Mouse (Mus musculus) left cerebral cortex, postnatal 25 days (tissue): ENCODE data around the gene Osbpl6. TPM values are rescaled to one million over a fixed set of nuclear protein-coding genes. Genes with fewer than 3 reads are reported as not detected.

ENCODE experiments used
- DNase-seq, 2 experiments: peaks; one replicate each; pipeline ENCODE4 v3.0.0; 2022; ENCODE audit warnings: low spot score in 2 of 2, mixed read lengths in 1 of 2
- intact Hi-C: fragments of 180-260 bp; cut with DNase I; formaldehyde crosslinking; loops from one replicate; pipeline ENCODE4 v1.15.1; 2025
- total RNA-seq, 2 experiments: library from RNA; stranded (reverse); gene quantifications; 2 replicates each; pipeline ENCODE4 v1.2.3; 2021

Gene Osbpl6
- total RNA-seq, 2 experiments from 2014 or later = 49.0 to 54.3 TPM

DNA sequence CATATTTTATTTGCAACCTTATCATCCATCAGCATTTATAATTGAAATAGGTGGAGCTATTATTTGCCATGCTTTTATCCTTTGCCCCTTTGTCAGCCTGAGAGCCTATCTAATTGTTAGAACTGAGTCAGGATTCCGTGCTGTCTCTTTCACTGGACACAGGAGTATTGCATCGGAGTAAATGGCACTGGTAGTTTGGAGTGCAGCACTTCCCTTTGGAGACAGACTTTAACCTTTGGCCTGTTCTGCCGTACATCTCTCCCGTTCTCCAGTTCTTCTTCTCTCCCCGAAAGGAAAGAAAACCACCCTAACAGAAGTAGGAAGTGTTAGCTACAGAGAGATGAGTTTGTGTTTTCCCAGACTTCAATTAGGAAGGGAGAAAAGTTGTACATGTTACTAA, 136.6 kb downstream of the Osbpl6 start:
- no peak for DNase-seq
- intact Hi-C loops = no loop called here

DNA sequence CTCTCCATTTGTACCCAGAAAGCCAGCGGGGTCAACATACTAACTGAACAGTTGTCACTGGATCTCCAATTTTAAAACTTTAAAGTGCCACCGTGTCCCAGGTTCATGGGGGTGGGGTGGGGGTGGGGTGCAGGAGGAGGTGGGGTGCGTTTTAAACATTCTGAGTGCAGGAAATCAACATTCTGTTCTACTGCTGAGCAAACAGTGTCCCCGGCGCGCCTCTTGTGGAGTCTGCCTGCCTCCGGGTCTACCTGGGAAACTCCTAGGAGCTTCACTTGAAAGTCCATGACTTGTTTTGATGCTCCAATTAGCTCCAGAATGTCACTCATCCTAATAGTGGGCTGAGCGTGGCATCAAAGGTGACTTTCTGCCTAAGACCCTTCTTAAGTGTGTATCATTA, 139.2 kb downstream of the Osbpl6 start:
- no peak for DNase-seq
- intact Hi-C loops = no loop called here

DNA sequence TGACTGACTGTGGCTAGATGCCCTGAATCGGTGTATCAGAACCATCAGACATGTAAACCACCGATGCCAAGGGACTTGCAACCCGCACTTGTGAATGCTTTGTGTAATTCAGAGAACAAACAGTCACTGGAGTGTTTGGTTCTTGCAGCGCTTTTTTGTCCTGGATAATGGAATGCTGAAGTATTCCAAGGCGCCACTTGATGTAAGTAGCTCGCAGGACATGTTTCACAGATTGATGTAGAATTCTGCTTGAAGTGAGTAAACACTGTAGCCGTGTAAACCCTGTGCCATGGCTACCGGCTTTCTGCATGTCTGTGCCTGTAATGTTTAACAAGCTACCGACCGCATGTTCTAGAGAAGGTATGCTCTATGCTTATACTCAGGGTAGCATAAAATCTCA, 141.9 kb downstream of the Osbpl6 start:
- no peak for DNase-seq
- intact Hi-C loops = no loop called here

DNA sequence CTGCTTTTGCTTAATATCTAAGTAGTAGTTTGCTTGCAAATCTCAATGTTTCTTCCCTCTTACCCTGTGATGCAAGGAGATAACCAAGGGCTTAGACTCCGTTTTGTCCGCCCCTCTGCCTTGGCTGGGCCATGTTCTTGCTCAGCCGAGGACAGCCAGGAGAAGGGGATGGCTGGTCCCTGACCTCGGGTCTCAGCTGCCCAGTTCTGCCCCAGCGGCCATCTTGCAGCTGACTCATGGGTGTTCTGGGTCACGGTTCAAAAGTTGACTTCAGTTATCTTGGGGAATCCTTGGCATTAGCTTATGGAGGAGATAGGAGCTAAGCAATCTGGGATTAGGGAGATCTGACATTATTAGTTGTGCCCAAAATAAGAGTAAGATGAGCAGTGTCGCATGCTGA, 142.5 kb downstream of the Osbpl6 start:
- no peak for DNase-seq
- intact Hi-C loops = no loop called here

DNA sequence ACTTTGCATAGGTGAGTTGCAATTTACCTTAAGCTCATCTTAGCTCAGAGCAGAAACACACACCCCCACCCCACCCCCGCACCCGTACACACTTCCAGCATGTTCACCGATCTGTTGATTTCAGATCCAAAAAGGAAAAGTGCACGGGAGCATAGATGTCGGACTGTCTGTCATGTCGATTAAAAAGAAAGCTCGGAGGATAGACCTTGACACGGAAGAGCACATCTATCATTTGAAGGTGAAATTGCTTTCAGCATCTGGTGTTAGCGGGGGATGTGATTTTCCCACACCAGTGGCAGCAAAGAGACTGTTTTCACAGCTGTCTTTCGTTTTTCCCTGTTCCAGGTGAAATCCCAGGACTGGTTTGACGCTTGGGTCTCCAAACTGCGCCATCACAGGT, 143.0 kb downstream of the Osbpl6 start:
- intact Hi-C loops = no loop called here

DNA sequence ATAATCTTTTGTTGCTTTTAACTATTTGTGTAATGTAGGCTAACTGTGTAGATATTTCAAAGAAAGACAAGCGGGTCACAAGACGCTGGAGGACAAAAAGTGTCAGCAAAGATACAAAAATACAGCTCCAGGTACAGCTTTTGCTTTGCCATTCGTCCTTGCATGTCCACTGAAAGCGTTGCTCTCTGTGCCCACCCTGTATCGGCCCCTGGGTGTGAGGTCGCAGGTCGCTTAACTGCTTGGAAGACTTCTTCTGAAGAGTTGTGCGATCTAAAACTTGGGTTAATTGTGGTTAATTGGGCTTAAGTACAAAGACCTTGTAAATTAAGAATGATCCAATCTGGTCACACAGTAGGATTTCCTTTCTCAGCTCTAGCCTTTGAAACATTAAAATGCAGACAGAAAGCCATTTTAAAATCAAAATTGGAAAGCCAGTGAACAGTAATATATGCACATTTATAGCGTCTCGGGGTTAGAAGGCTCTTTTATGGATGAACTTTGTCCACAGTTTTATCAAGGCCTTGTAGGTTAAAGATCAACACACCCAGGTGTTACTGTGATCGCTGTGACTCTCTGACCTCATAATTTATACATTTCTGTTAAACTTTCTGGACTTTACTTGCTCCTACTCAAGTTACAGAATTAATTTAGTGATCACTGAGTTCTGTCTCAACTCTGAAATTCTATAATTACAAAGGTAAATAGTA, 149.7 kb downstream of the Osbpl6 start:
- intact Hi-C loops = no loop called here
- DNase-seq = no peak

More for the DNA sequence above, 143.0 kb downstream of the Osbpl6 start:
- DNase-seq = no peak

DNA sequence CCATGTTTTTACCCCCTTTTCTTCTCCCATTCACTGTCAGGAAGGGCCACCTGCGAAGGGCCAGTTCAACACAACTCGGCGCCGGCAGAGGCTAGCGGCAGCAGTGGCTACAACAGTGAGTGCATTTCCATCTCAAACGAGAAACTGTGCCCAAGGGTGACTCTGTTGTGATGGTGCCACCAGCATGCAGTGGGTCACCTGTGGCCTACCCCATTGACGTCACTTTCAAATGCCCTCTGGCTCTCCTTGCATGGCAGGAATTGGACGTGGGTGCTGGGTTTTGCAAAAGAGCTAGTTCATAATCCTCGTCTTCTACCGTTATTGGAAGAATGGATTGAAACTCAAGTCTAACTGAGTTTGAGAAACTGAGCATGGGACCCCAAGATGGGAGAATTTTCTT, 153.8 kb downstream of the Osbpl6 start:
- intact Hi-C loops = no loop called here
- no peak for DNase-seq

DNA sequence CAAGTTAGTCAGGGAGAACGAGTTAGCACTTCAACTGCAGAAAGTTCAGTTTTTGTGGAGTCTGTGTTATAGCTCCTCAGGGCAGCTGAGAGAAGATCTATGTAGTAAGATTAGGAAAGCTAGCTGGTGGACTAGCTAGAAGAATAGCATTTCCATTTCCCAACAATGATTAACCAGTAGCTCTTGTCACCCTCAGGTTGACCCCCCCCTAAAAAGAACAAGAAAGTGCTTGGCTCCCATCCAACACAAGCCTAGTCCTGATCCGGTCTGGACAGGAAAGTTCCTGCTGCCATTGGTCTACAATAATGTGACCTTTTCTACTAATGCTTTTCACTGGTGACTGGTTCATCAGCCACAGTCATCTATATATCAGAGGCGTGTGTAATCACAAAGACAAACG, 157.6 kb downstream of the Osbpl6 start:
- no peak for DNase-seq
- intact Hi-C loops = no loop called here

DNA sequence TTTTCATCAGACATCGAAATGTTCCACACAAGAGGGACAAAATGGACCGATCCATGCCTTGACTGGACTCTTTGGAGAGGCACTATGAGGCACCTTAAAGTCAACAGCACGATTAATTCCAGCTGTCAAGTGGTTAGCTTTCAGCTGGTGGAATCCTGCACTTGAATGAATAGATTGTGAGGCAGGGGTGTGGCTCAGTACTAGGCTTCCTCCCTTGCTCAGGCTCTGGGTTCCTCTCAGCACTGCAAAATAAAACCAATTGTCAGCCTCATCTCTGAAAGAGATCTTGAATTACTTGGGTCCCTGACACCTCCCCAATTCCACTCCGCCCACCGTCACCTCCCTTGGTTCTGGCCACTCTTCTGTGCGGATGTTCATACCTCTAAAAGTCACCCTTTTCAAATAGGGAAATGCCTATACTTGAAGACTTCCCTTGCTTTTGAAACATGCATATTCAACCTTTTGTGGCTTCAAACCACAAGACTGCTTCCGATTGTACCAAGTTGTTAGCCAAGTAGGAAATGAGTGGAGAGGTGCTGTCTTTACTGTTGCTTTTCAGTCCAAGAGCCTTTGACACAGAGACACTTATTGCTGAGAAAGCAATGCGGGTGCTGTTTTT, 160.7 kb downstream of the Osbpl6 start:
- DNase-seq = no peak
- intact Hi-C loops = no loop called here

DNA sequence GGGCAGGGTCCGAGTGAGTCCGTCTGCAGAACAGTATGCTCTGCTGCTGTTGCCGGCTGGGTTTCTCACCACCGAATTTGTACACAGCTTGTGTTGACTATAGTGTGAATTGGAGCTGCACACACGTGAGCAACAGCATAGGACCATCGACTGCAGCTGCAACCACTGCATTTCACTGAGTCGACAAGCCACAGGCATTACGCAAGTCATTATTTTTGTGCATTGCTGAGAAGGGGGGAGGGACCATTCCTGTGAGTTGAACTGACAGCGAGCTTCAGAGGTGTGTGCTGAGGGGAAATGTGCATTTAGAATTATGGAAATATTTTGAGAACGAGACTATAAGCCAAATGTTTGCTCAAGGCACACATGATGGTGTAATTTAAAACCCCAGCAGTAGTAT, 165.2 kb downstream of the Osbpl6 start:
- DNase-seq = no peak
- intact Hi-C loops = no loop called here

DNA sequence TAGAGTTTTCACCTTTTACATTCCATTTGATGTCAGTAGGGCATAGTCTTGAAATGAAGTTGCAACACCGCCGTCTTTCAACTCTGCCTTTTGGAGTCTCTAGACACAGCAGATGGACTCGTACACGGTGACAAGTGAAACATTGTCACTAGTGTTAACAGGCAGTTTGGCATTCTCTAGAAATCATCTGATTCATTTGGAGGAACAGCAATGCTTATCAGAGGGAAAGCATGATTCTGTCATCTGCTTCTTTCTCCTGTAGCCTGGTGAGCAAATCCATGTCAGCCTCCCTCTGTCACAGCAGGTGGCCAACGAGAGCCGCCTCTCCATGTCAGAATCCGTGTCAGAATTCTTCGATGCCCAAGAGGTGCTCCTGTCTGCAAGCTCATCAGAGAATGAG, 172.6 kb downstream of the Osbpl6 start:
- intact Hi-C loops = no loop called here
- DNase-seq = no peak

DNA sequence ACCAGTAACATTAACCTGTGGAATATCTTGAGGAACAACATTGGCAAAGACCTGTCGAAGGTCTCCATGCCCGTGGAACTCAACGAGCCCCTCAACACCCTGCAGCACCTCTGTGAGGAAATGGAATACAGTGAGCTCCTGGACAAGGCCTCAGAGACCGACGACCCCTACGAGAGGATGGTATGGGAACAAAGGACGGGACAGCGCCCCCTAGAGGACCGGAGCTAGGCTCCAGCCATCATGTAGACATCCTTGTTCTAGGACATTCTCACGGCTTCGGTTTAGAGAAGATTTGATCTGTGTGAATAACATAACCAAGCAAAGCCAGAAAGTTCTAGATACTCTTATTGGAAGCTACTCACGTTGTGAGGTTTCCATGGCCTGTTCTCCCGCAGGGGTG, 178.8 kb downstream of the Osbpl6 start:
- no peak for DNase-seq
- intact Hi-C loops = loop anchor here (10.0 kb wide), 1 partner anchor 210 kb away; no protein-coding TSS in a partner anchor

DNA sequence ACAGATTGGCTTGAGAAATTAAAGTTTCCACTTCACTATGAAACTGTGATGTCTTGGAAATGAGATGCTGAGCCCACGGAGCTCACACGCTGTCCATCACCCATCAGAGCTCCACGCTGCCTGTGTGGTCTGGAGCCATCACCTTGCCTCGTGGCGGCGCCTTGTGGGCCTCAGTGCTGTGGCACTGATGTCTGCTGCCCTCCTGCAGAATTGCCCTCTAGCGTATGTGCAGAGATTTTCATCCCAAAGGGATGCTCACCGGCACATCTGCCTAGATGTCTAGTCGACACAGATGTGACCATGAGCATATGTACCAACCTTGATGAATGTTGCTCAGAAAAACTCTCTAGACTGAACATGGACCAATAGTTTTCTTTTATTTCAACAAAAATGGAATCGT, 180.6 kb downstream of the Osbpl6 start:
- DNase-seq = no peak
- intact Hi-C loops = loop anchor here (10.0 kb wide), 1 partner anchor 212 kb away; no protein-coding TSS in a partner anchor

DNA sequence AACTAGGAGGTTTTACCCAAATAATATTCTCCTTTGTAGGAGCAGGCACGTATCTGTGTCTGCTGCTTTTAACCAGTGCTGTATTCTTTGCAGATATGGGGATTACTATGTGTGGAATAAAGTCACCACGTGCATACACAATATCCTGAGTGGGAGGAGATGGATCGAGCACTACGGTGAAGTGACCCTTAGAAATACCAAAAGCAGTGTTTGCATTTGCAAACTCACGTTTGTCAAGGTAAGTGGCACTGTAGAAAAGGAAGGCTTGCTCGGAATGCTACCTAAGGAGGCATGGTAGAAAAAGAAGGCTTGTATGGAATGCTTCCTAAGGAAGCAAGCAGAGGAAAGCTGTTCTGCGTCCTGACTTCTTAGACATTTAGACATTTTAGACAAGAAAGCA, 183.9 kb downstream of the Osbpl6 start:
- intact Hi-C loops = no loop called here
- DNase-seq = no peak

DNA sequence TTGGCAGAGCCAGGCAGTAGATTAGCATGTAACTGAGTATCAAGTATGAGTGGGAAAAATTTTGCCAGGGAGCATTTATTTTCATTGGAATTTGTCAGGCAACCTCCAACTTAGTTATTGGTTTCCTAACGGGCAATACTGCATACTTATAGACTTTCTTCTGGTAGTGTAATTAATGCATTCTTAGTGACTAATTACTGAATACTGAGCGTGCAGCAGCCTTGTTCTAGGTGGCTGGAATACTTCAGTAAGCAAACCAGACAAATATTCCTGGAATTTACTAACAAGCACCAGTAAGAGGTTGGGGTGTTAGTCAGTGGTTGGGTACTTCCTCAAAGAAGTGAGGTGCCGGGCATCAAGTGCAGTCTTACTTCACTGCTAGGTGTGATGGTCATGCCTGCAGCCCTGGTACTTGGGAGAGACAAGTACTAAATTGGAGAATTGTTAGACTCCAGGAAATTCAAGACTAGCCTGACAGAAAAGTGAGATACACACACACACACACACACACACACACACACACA, 186.2 kb downstream of the Osbpl6 start:
- intact Hi-C loops = no loop called here
- DNase-seq = no peak

DNA sequence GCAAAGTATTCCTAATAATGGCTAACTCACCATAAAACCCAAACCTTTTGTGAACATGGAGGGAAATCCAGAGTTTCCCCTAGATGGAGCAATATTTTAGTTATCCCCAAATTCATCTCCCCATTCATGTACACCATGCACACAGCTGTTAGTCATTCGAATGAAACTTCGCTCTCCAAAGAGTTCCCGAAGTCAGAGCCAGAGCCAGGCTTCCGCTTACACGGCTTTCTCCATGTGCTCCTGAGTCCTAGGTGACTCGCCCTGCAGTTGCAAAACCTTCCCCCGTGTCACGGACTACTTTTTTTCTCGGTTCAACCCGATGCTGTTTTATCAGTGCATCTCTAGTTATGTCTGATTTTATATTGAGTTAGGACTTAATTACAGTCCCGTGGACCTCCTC, 191.2 kb downstream of the Osbpl6 start:
- intact Hi-C loops = no loop called here
- DNase-seq = no peak

DNA sequence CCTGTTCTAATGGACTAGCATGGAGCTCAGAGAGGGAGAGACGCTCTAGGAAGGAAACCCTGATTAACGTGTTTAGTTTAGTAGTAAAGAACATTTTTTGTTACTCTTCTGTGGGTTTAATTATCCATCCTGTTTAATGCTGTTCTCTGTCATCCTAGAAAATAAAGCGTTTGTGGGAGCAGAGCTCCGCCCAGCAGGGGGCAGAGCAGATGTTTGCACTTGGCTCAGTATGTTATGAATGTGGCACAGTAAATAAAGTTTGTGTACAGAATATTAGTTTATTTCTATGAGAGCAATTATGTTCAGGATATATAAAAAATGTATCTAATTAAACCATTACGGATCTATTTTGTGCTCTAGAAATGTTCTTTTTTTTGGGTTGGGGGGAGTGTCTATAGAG, 192.9 kb downstream of the Osbpl6 start:
- intact Hi-C loops = no loop called here
- no peak for DNase-seq

DNA sequence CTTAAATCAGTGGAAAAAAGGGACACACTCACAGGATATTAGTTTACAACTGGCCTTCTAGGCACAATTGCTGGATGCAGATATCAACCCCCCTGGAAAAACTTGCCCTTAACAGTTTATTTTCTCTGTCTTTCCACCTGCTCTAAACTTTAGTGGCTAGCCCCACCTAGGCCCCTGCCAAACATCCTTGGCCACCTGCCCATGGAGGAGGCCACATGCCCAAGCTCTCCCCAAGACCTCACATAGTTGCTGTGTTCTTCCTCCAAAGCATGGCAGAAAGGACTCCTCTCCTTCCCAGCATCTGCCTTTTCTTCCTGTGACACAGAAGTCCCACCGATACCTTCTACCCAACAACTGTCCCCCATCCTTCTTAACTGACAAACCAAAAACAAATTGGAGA, 195.9 kb downstream of the Osbpl6 start:
- no peak for DNase-seq
- intact Hi-C loops = no loop called here

DNA sequence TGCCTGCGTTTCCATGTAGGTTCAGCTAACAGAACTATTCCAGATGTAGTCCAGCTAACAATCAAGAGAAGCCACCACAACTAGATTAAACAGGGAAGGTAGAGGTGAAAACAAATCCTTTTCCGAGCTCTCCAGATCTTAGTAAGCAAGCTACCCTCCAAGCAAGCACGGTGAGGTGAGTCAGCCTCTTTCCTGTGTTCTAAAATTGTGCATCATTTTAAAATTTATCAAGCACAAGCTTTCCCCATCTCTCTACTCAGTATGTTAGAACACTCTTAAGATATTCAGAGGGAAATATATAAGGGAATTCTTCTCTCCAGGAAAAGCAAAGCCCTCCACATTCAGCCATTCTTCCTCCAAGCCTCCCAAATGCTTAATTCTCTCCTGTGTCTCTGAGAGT, 200.4 kb downstream of the Osbpl6 start:
- DNase-seq = peak in 1 of 2 experiments; percentile 46
- intact Hi-C loops = no loop called here

DNA sequence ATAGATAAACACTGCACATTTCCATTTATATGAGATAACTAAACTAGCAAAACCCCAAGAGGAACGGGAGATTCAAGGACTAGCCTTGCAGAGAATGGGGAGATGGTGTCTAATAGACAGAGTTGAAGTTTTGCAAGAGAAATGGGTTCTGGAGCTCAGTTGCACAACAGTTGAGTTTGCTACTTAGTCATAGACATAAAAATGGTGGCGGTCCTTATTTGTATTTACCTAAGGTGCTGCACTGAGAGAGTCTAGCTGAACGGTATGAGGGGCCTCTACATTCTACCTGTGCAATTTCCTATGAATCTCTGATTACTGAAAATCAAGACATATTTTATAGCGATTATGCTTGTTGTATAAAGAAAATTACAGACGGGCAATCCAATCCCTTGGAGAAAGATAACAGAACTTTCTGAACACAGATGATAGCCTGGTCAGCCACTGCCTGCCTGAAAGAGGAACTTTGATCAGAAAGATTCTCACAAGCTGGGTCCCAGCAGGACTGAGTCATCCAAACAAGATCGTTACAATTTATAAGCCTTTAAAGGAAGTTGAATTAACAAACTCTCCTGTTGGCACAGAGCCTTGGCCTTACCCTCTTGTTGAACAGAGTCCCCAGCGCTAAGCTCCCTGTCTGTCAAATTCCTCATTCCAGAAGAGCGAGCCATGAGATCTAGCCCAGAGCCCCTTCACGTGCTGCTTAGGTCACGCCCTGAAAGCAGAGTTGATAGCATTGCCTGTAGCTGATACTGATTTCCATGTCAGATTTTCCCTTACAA, 204.2 kb downstream of the Osbpl6 start:
- intact Hi-C loops = loop anchor here (10.0 kb wide), 1 partner anchor 476 kb away; no protein-coding TSS in a partner anchor

More for the DNA sequence above, 204.2 kb downstream of the Osbpl6 start:
- DNase-seq = no peak
